Mouse (Mus musculus) embryonic fibroblast, embryonic 13.5 days (primary cell): ENCODE measurements around the gene Prps1l1. TPM values are rescaled to one million over a fixed set of nuclear protein-coding genes. Genes with fewer than 3 reads are reported as not detected.

ENCODE experiments used
- H3K27ac ChIP-seq: 2 replicates; pipeline ENCODE4 v1.5.1; 2012; ENCODE audit warnings: low read length, control low read depth, inconsistent platforms; ENCODE audit not compliant: insufficient read depth
- H3K4me1 ChIP-seq: 2 replicates; pipeline ENCODE4 v1.6.1; 2011; ENCODE audit warnings: low read length; ENCODE audit not compliant: control insufficient read depth, insufficient read depth
- H3K4me3 ChIP-seq: 2 replicates; pipeline ENCODE4 v1.5.1; 2011; ENCODE audit warnings: mild to moderate bottlenecking, control low read depth, low read length; ENCODE audit not compliant: insufficient read depth
- CTCF ChIP-seq: IDR thresholded peaks from 2 replicates; pipeline ENCODE4 v1.5.1; 2011; ENCODE audit warnings: mild to moderate bottlenecking, control low read depth, low read length, moderate library complexity, borderline replicate concordance; ENCODE audit not compliant: insufficient read depth
- POLR2A ChIP-seq: IDR thresholded peaks from 2 replicates; pipeline ENCODE4 v1.6.1; 2011; ENCODE audit warnings: low read depth, mild to moderate bottlenecking, control low read depth, low read length, moderate library complexity
- polyA plus RNA-seq: library from polyadenylated mRNA; stranded (reverse); fragments of >200 nt; gene quantifications from 2 replicates; pipeline ENCODE4 v1.2.4, GENCODE M21; 2011; ENCODE audit warnings: low read depth; ENCODE audit not compliant: missing spikeins, insufficient read length

Prps1l1 gene
- polyA plus RNA-seq: not detected in 2 replicates

GRCm38 (mm10) chr12:34984461-34984860 is at the start of gene Prps1l1:
Prps1l1 (plus strand) TSS chr12:34984761.
- Histone ChIP-seq H3K27ac (no peak within 1 kb of the TSS), H3K4me1 (no peaks in the 10 kb centered on the region), H3K4me3 (no peak within 1 kb of the TSS)
- no peak for TF ChIP-seq CTCF
- no peak for TF ChIP-seq POLR2A

- H3K4me1 ChIP-seq: no peaks in the 10 kb centered on the region
- H3K27ac ChIP-seq: no peak overlapping the region
- TF ChIP-seq CTCF (no peak), POLR2A (no peak)
- H3K4me3 ChIP-seq: no peak overlapping the region
These were observed 46.6 kb upstream of the Prps1l1 start for GRCm38 (mm10) chr12:34937918-34938317.

DNA sequence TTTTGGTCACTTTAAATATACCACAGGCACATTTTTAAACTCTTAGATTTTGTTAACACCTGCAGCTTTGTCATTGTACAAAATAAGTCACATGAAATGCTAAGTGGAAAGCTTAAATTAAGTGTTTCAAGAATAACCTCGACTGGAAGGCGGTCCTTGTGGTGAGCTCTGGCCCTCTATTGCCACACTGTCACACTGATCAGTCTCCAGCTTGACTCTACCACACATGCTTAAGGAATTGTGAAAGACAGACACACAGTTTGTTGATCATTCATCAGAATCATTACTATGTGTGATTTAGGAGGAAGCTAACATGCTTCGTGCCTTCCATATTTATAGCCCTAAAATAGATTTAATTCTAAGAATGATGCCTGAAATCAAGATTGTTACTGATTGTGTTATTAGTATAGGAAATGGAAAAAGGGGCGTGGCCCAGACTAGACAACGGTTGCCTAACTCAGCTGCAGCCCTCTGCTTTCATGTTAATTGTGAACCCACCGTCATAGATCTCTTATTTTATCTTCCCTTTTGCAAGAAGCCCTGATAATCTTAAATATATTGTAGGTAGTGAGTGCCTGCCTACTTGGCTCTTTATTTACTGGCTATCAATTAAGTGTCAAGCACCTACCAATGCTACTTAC is 35.4 kb upstream of the Prps1l1 start:
- no peak overlapping the region for H3K27ac ChIP-seq
- no peak overlapping the region for H3K4me3 ChIP-seq
- TF ChIP-seq POLR2A: no peak
- H3K4me1 ChIP-seq: no peaks in the 10 kb centered on the region

DNA sequence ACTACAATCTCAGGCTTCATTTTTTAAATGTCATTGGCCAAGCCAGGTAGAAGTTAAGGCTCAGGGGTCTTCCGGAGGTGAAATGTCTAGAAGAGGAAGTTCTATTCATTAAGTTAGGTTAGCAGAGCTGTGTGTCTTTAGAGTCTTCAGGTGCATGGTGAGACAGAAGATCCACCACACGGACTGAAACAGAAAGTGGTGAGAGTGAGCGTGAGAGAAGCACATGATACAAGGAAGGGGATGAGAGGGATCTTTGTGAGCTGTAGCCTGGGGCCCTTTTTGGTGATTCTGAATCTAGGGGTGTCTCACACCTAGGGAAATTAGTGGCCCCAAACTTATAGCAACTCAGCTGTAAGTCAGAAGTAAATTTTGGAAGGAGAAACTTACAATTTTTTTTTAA is 8.6 kb upstream of the Prps1l1 start:
- no peak for TF ChIP-seq POLR2A
- TF ChIP-seq CTCF: no peak
- Histone ChIP-seq H3K4me3 (no peak overlapping the region), H3K27ac (no peak overlapping the region), H3K4me1 (no peaks in the 10 kb centered on the region)

- TF ChIP-seq CTCF (no peak), POLR2A (no peak)
- H3K4me3 ChIP-seq: no peak overlapping the region
- no peaks in the 10 kb centered on the region for H3K4me1 ChIP-seq
- no peak overlapping the region for H3K27ac ChIP-seq
These were observed 1.3 kb downstream of the Prps1l1 start for GRCm38 (mm10) chr12:34985865-34986264.

GRCm38 (mm10) chr12:34989537-34990200 is 5.1 kb downstream of the Prps1l1 start:
- H3K27ac ChIP-seq: no peak overlapping the region
- H3K4me3 ChIP-seq: no peak overlapping the region
- no peak for TF ChIP-seq POLR2A
- TF ChIP-seq CTCF: no peak
- H3K4me1 ChIP-seq: peaks cover 2% of the 10 kb centered on the region; the same call in 1 of the 2 replicates

- H3K4me1 ChIP-seq: peaks cover 2% of the 10 kb centered on the region; the same call in 1 of the 2 replicates
- TF ChIP-seq CTCF (no peak), POLR2A (no peak)
These were observed 5.8 kb downstream of the Prps1l1 start for GRCm38 (mm10) chr12:34990387-34990786.

GRCm38 (mm10) chr12:34991900-34992299 is 7.3 kb downstream of the Prps1l1 start:
- H3K27ac ChIP-seq: no peak overlapping the region
- TF ChIP-seq POLR2A (no peak), CTCF (no peak)
- peaks cover 2% of the 10 kb centered on the region; the same call in 1 of the 2 replicates for H3K4me1 ChIP-seq
- no peak overlapping the region for H3K4me3 ChIP-seq

More at GRCm38 (mm10) chr12:34990387-34990786, 5.8 kb downstream of the Prps1l1 start:
- no peak overlapping the region for H3K4me3 ChIP-seq
- no peak overlapping the region for H3K27ac ChIP-seq

GRCm38 (mm10) chr12:34997597-34998182 is 13.1 kb downstream of the Prps1l1 start:
- Histone ChIP-seq H3K4me1 (no peaks in the 10 kb centered on the region), H3K27ac (no peak overlapping the region), H3K4me3 (no peak overlapping the region)
- TF ChIP-seq CTCF (no peak), POLR2A (no peak)
